Mouse (Mus musculus) kidney, postnatal 10 days (tissue): ENCODE data around the gene Gpr34.

Source experiments
- DNase-seq: peaks from one replicate; pipeline ENCODE4 v3.0.0; 2021; ENCODE audit warnings: mixed read lengths

Gene Gpr34

DNA sequence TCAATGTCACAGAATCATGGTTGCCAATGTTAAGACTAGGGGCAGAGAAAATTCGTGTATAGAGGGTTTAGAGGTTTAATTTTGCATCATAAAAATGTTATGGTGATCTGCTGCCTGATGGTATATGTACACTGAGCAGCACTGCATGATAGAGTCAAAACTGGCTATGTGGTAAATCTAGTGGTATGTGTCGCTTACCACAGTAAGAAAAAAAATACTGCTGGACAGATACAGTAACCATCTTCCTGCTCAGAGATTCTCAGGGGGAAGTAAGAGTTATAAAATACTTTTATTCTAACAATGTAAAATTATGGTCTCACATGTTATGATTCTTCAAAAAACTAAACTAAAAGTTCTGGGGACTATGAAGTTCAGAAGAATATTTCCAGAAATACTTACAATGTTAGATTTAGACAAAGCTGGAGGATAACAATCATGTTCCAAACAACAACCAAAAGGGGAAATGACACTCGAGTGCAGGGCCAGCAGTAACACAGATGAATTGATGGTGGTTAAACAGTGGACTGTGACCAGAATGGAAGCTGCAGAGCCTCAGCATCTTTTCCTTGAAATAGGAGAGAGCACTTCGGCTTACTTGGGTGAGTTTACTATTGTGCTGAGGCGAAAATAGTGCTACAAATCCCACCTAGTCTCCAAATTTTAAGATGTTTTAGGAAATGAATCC, at the start of gene Gpr34:
TSS of gene Gpr34 (plus strand) at position 491 of the 685 bp plus-strand sequence.
- no peak for DNase-seq

DNA sequence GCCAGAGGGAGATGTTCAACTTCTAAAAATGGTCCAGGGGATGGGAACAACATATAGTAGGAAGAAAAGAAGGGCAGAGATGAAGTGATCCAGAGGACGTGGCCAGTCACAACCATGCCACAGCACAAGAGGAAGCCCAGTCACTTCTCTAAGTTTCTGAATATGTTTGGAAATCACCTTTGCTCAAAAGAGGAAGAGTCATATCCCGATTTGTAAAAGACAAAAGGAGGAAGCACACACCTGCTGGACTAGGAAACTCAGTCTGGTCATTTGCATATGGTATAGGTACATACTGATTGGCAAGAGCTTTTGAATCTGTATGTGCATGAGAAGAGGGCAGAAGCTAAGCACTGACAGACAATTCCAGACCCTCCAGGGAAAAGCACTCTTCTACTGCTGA, 32.5 kb upstream of the Gpr34 start:
- no peak for DNase-seq

DNA sequence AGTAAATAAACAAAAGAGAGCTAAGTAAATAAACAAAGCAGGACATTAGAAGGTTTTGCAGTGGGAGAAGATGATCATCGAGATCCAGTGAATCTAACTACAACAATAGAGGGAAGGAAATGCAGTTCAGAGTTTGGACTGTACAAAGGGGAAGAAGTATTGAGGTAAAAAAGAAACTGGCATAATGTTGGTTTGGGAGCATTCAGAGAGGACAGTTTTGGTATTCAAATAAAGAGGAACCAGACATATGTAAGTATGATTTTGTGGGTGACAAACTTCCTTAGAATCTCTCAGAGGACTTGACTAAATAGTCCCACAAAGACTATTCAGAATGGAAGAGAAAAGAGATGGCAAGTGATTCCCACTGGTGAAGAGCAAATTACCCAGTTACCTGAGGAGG, 31.9 kb upstream of the Gpr34 start:
- no peak for DNase-seq

DNA sequence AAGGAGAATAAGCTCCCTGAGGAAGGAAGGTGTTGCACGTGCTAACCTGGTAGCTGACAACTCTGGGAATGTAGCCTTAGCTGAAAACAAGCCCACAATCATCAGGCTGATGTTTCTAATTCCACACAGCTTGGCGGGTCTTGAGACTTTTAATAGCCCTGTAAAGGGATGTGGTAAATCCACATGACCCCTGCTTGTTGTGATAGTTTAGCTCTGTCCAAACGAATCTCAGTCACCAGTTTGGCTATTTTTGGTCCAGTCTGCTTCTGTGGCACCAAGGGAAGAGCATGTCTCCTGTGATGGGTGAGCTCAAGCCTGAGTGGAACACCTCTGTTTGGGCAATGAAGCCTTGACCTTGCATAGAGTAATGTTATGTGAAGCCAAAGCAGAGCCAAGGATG, 25.1 kb upstream of the Gpr34 start:
- DNase-seq: no peak

DNA sequence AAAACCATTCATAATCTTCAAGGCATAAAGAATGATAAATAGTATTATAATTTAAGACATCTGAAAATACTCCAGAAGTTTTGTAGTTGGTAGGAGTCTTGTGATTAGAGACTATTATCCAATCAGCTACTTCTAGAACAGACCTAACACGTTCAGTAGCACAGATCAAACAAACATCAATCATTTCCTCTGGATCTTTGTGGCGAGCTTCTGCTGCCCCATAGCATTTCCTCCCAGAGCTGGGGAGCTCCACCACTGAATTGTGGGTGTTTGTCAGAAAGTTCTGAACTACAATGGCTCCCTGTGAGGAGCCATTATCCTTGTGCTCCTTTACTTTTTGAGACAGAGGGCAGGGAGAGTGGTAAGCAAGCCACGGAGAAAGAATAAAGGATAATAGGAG, 24.1 kb upstream of the Gpr34 start:
- DNase-seq: no peak

DNA sequence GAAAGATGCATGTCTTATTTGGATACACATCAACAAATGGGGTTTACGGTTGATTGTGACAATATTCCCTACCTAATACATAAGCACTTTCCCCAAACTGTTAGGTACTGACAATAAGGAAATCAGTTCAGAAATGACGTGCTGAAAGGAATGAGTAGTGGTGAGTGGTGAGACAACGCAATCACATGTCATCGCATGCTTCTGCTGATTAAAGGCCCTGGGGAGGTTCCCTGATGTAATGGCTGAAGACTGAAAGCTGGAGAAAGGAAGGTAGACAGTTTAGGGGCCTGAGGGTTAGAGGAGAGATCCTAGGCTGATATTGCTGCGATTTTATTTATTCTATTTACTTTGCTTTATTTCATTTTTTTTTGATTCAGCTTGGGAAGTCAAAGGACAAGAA, 20.8 kb upstream of the Gpr34 start:
- no peak for DNase-seq

DNA sequence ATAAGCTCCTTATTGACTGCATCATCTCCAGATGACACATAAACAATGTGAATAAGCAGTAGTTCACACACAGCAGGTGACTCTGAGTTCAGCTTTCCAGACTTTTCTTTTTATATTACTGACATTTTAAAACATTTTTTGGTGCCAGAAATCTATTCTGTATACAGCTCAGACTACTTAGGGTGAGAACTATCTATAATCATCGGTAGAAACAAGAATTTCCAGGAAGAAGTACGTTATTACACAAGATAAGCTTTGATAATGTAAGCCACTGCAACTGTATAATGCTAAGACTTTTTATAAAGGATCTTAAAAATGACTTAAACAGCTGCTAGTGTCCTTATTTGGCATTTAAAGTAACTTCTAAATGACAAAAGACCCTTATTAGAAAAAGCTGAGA, 19.8 kb upstream of the Gpr34 start:
- no peak for DNase-seq

DNA sequence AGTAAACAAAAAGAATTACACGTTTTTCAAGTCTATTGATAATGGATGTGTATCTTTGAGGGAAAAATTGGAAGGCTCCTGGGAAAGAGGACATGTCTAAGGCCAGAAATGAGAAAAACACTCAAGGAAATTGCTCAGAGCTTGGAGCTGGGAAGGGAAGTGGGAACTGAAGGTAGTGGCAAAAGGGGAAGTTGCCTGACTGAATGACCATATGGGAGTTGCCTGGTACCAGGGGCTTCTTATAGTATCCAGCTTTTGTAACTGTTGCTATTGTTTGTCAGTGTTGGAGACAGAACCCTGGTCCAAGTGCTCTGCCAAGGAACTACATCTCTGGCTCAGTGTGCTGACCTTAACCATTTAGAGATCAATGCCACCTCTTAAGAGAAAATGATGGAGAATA, 15.2 kb upstream of the Gpr34 start:
- no peak for DNase-seq

DNA sequence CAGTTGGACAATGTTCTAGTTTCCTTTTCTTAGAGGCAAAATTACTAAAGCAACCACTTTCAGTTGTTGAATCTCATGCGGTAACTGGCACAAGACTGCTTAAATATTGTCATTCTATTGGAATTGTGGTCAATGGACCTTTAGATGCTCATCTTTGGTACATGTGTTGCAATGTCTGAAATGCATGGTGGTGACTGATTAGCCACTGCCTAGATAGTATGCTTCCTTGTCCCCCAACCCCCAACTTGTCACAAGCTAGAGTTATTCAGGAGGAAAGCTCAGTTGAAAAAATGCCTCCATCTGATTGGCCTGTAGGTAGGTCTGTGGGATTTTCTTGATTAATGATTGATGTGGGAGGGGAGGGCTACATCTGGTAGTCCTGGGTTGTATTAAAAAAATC, 14.6 kb upstream of the Gpr34 start:
- no peak for DNase-seq

DNA sequence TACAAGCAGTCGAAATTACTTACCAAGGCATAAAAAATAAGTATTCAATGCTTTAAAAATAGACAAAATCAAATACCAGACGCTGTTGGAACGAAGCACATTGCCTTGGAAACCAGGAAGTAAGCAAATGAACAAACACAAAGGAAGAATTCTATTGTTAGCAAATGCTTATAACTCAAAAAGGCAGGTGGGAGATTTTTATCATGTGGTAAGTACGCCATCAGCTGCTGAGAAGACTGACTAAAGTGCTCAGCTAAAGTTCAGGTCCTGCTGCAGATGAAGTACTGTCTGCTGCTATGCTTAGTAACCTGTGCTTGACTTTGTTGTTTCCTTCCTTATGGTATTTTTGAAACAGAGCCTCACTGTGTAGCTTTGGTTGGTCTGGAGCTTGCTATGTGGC, 13.4 kb upstream of the Gpr34 start:
- no peak for DNase-seq

DNA sequence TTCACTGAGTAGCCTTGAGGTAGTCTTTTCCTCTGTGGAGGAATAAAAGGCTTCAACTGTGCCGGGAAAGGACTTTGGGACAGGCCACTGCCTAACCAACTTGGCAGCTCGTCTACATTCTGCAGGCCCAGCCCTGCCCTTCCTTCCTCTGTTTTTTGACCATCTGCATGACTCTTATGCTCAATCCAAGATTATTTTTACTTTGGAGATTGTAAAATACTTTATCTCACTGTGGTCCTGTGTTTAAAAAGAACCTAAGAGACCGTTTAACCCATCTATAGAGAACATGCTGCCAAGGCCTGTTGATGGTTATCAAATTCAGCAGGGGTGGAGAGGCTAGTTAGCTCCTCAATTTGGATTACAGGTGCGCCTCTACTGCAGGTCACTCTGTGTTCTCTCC, 10.4 kb upstream of the Gpr34 start:
- peak; percentile 11 for DNase-seq

DNA sequence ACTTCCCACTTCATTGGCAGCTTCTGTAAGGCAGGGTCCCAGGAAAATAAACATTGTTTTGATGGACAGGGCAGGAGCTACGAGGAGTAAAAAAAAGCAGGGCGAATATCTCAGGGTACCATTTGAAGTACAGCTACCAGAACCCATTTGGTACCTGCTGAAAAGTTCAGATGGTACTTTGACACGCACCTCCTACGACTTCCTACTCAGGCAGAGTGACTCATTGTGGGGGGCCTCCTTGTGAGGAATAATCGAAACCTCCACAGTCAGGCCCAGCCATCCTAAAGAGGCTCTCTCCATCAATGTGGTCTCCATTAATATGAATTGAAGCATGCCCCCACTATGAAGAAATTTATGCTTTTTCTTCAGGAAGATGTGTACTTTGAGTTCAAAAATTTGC, 9.2 kb upstream of the Gpr34 start:
- no peak for DNase-seq

DNA sequence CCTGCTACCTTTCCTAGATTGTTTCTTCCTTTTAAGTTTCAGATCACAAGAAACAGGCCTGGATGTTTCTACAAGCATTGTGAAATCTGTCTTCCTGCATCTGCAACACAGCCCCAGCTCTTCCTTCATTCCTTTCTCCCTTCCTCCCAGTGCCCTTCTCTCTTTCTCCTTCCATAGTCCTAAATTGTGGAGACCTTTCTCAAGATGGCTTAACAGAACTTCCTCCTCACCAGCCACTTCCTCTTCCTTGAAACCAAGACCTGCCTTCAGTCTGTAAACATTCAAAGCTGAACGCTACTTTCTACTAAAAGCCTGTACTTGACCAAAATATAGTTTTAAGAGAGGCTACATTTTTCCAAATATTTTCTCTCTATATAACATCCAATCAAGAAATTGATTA, 4.5 kb downstream of the Gpr34 start:
- DNase-seq: no peak

DNA sequence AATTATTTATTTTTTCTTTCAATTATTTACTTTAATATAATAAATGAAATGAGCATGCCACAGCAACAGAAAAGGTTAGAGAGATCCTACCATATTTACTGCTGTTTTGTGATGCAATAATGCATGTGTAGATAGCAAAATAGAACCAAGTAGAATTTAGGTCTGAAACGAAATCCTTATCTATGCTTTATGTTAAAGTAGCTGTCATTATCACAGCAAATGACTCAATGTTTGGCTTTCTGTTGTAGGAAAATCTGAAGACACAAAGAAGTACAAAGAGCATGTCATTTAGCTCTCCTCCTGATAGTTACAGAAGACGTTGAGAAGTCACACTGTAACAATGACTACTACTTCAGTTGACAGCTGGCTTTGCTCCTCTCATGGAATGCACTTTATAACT, 7.0 kb downstream of the Gpr34 start:
- no peak for DNase-seq

DNA sequence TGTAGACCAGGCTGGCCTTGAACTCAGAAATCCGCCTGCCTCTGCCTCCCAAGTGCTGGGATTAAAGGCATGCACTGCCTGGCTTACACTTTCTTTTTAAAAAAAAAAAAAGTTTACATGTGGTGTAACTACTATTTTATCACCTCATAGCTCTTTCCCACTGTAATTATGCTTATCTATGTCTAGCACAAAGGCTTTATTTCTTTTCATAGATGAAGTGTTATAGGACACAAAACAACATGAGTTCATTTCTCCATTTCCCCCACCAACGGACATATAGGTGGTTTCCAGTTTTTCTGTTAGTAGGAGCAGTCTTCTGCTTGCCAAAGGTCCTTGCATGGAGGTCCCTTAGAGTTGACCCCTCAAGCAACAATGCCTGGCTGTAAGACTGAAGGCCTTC, 20.0 kb downstream of the Gpr34 start:
- DNase-seq: no peak

DNA sequence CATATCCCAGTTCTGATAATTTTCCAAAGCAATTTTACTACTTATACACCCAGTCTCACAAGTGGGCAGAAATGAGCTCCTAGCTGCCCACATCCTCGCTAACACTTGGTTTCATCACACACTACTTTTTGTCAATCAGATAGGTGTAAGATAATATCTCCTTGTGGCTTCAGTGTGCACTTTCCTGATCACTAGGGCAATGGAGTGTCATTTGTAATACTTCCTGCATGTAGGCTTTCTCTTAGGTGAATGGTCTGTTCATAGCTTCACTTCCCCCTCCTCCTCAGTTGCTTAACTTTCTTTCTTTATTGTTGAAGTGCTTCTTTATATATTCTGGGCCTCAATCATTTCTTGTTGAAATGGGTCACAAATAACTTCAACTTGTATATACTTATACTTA, 20.4 kb downstream of the Gpr34 start:
- no peak for DNase-seq

DNA sequence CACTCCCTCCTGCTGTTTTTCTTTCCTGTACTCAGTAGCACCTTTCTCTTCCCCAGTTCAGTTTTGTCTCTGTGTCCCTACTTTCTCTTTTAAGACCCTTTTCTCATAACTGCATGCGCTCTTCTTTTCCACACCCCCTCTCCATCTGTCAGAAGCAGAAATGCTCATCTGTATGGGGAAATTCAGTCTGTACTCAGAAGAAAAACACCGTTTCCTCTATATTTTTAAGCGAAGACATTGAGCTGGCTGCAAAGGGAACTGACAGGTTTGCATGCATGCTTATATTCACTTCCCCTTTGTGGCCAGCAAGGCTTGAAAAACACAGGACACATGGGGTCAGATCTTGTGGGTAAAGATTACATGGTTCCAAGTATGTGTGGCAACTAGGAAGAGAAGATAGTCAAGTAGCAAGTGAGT, 23.1 kb downstream of the Gpr34 start:
- DNase-seq: no peak

DNA sequence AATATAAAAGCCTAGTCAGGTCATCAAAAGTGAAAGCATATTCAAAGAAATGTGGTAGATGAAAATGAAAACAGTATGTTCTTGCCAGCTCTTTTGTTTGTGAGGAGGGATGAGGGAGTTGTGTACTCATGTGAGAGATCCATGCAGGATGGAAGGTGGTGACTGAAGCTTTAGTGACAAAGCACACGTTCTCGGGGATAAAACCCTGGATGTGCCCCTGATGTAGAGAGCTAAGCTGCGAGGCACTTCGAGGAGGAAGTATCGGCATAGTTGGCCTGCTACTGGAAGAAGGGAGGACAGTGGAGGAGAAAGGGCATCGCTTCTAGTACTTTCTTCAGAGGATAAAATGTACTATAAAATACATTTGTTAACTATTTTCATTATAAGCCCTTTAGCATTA, 24.0 kb downstream of the Gpr34 start:
- no peak for DNase-seq

DNA sequence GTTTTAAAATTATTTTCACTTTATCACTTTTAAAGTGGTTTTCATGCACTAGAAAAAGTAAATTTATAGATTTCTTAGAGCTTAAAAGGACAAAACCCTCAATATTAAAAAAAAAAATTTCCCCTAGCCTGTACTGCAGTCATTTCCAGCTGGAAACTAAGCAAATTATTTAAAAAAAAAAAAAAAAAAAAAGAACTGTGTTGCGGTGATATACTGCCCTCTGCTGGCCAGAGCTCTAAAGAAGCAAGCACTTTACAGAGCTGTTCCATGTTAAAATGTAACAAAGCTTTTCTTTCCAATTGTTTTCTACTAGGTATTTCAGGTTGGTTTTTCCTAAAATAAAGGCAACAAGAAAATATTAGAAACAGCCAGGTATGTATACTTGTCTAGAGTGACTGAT, 24.8 kb downstream of the Gpr34 start:
- peak; percentile 75 for DNase-seq

DNA sequence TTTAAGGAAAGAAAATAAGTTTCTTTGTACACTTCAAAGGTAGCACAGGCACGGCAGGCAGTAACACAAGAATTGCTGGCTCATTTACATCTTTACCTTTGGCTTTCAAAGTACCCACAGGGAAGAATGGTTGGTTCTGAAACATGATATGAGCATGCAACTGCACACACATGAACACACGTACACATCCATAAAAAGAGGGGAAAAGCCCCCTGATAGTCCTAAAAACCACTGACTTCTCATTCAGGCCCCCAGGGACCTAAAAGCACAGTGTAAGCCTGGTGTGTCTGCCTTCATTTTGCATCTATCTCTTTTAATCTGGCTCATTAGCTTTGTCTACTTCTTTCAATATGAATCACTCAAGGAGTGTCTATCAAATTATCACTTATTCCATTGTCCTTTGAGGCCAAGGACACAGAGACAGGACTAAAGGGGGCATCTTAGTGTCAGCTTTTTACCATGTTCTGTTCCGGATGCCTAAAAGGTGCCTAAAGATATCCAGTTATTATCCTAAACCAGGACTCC, 26.8 kb downstream of the Gpr34 start:
- DNase-seq: no peak

DNA sequence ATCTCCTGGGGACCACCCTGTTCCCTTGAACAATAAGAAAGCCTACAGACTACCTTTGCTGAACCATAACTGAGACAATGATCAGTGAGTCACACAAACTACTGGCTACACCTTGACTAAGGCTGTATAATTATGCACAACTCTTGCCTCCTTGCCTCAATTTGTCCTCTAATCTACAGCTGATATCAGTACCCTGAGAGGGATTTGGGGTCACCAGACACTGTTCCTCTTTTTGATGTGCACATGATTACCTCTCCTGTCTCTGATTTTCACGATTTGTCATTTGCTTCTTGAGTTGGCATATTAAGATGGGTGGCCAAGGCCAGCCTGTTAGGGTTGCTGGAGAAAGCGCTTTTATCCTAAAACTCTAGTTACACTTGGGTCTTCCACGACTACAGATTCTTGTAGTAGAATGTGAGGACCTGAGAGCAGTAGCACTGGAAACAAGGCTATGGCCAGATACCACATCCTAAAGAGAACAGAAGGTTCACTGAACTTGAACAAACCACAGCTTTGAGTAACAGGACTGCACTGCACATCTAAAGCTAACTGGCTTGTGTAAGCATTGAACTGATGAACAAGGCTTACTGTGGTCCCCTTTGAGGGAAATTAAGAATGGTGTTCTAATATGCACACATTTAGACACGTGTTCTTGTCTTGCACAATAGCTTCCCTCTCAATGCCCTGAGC, 27.5 kb downstream of the Gpr34 start:
- no peak for DNase-seq

DNA sequence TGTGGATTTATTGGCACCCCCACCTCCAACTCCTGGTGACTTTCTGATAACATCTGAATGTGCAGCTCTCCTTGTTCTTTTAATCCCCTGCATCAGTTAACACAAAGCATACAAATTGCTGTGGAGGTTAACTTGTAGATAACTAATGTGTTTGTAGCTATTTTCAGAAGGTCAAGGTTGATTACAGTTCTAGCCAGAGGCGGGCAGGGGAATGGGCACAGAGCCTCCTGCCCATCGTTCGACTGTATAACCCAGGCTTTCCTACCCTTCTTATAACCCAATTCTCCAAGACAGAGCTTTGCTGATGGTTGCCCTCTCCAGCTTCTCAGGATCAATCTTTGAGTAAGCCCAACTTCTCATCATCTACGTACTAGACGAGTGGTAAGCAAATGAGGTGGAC, 29.2 kb downstream of the Gpr34 start, which contains the start of gene Gpr82:
TSS of gene Gpr82 (plus strand) at position 301 of the 400 bp plus-strand sequence.
- no peak for DNase-seq

DNA sequence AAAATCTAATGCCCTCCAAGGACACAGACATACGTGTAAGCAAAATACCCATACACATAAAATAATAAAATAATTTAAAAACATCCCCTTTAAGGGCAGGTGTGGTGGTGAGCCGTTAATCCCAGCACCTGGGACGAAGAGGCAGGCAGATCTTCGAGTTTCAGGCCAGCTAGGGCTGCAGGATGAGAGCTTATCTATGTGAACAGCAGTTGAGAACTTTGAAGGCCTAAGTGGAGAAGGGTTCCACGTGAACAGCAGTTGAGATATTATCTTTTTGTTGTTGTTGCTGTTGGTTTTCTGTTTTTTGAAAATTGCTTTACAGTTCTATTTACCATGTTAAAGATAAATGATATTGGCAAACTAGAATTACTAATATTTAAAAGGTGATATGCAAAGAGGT, 37.0 kb downstream of the Gpr34 start:
- DNase-seq: no peak

DNA sequence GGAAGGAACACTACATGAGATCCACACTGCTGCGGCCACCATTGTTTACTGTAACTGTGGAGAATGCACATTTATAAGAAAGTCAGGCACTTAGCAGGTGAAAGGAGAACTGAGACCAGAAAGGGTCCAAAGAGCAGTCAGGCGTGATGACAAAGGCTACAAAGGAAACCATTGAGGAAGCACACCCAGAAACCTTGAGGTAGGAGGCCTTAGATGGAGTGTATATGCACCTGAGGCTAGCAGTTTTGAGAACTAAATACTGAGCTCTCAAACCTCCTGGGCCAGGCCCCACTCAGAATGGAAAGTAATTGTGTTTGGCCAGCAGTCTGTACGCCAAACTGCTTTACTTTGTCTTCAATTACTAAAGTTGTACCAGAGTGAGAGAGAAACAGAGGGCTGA, 38.5 kb downstream of the Gpr34 start:
- no peak for DNase-seq

DNA sequence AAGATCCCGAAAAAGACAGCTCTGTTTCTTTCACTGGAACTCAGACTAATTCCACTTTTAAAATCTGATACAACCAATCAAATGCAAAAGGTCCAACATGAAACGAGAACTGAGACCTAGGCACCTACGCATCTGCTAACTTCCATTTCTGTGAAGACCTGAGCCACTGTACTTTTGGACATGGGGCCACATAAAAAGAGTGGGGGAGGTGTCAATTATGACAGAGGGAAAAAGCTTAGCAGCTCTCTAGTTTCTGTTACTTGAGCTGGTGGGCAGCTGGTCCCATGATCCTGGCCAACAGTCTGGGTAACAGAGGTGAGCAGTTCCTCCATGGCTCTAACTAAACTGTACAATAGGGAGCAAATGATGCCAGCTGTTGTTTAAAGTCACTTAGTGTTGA, 41.1 kb downstream of the Gpr34 start:
- no peak for DNase-seq
